Mouse (Mus musculus): ENCODE results near the gene Insl5.

The Insl5 gene

DNA sequence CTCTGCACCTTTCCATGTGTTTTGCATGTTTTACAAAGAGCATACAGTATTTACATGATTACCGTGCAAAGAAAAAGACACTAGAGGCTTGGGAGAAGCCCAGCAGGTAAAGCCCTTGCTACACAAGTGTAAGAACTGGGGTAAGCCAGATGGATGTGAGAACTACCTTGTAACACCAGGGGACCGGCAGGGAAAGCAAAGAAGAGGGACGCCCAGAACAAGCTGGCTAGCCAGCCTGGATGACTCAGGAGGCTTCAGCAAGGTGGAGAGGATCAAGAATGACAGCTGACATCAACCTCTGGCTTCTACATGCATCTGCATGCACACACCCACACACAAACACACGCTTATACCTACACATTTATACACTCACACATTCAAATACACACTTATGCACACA, 36.6 kb downstream of the Insl5 start:
- DNase-seq (ENCODE audit: low read depth, low spot score), result no peak

GRCm38 (mm10) chr4:102989391-102989790, 37.3 kb downstream of the Insl5 start:
- DNase-seq (ENCODE audit: low read depth, low spot score), result no peak

DNA sequence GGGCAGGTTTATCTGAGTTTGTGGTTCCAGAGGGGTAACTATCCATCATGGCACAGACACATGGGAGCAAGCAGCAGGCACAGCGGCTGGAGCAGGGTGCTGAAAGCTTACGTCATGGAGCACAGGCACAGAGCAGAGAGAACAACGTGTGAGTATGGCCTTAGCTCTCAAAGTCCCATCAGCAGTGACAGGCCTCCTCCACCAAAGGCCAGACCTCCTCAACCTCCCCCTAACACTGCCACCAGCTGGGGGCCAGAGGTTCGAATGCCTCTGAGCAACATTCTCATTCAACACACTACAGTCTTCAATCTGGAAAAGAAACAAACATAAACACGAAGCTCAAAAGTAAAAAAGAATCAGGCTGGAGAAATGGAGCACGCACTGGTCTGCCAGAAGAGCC, 38.1 kb downstream of the Insl5 start:
- no peak for DNase-seq (ENCODE audit: low read depth, low spot score)

GRCm38 (mm10) chr4:102987756-102988155, 38.9 kb downstream of the Insl5 start:
- no peak for DNase-seq (ENCODE audit: low read depth, low spot score)

GRCm38 (mm10) chr4:102987325-102987724, 39.3 kb downstream of the Insl5 start:
- no peak for DNase-seq (ENCODE audit: low read depth, low spot score)

- DNase-seq (ENCODE audit: low read depth, low spot score), result no peak
Observed at GRCm38 (mm10) chr4:102986917-102987316, 39.7 kb downstream of the Insl5 start.

DNA sequence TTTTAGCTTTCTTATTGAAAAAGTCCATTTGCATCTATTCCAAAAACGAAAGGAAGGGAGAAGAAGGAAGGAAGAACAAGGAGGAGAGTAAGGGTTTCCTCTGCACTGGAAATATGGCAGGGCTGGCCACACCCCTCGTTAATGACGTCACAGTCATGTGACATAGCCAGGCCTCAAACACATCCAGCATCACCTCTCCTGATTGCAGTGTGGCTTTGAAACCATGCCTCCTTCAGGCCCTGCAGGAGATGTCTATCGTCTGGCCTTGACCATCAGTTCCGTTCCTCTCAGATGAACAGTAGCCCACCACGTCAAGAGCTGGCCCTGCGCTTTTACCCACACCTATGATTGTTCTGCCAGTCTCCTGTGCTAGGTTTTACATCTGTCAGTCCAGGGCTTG, 40.5 kb downstream of the Insl5 start:
- no peak for DNase-seq (ENCODE audit: low read depth, low spot score)

DNA sequence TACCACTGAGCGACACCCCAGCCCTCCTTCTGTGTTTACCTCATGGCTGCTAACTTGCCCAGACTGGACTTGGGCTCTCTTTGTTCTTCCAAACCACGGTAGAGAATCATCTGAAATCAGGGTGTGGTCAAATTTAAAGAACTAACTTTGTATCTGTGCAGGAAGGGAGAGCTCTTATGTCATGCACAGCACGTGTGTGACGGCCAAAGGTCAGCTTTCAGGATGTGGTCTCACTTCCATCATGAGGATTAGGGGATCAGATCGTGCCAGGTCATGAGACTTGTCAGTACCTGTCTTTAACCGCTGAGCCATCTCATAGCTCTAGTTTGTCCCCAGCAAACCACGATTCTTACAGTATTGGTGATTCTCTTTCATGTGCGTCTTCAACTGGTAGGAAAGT, 44.9 kb downstream of the Insl5 start:
- no peak for DNase-seq (ENCODE audit: low read depth, low spot score)

DNA sequence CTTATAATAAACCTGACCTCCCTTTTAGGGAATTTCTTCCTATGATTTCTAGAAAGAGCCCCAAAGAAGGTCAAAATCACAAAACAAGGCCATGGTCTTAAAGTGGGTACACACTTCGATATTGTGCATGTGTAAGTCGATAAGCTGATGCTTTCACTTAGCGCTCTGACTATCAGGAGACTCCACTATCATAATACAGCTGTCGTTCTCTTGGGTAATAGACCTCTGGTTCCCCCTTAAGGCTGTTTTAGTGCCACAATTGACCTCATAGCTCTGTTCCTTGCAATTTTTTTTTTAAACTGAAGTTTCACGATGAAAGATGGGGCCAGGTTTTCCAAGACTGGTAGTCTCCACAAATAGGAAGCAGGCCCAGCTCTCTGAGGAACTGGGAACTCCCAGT, 47.3 kb downstream of the Insl5 start:
- no peak for DNase-seq (ENCODE audit: low read depth, low spot score)

GRCm38 (mm10) chr4:102978440-102978839, 48.2 kb downstream of the Insl5 start, which contains the start of gene Tctex1d1:
TSS of gene Tctex1d1 (plus strand) at chr4:102978606.
- DNase-seq (ENCODE audit: low read depth, low spot score), result no peak

- DNase-seq (ENCODE audit: low read depth, low spot score), result no peak
Observed at GRCm38 (mm10) chr4:102977778-102978321, 48.8 kb downstream of the Insl5 start.

GRCm38 (mm10) chr4:102976290-102977275, 50.1 kb downstream of the Insl5 start:
- DNase-seq (ENCODE audit: low read depth, low spot score), result no peak

- no peak for DNase-seq (ENCODE audit: low read depth, low spot score)
Observed at GRCm38 (mm10) chr4:102974172-102974571, 52.5 kb downstream of the Insl5 start.

DNA sequence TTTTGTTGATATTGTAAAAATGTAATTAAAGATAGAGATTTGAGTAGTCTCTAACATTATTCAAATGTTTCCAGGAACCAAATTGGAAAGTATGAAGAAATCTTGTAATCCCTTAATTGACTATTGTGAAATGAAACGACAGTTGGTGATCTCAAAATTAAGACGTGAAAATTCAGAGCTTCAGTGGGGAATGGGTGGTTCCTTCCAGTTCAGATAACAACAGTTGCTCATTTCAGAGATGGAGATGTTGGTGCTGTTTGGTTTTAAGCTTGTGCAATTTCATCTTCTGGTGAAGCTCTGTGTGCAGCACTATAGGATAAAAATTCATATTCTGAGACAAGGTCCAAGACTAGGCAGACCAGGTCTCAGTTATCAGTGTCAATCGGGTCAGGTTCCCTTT, 54.6 kb downstream of the Insl5 start:
- DNase-seq (ENCODE audit: low read depth, low spot score), result no peak

DNA sequence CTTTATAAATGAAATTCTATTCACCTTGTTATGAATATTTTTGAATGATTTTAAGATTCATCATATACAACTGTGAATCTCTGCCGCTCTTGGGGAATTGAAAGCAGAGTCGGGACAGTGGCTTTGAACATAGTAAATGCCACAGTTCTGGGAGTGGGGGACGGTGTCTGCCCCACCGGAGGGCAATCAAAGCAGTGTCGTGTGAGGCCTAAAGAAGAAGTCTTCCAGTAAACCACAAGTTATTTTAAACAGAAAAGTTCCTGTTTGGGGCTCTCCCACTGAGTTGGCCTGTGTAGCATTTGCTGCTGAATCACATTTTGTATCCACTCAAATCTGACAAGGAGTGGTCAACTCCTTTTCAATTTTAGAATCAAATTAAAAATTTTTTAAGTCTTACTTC, 55.5 kb downstream of the Insl5 start:
- no peak for DNase-seq (ENCODE audit: low read depth, low spot score)

GRCm38 (mm10) chr4:102969599-102969998, 57.0 kb downstream of the Insl5 start:
- no peak for DNase-seq (ENCODE audit: low read depth, low spot score)
